Mouse (Mus musculus): ENCODE results near the gene Camk2d.

DNA sequence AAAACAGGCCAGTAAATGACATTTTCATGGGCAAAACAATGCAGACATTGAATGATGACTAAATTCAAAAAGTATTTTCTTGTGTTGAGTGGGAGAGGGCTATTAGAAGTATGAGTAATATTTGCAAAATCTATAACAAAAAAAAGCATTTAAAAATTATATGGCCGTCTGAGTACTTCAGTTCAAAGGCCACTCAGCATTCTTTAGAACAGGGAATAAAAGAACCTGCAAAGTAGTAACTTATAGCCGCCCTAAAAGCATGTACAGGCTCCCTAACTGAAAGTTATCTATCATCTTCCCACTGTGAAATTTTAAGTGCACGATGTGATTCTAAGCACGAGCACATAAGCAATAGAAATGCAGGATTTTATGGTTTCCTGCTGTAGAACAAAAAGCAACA lies 646 bp upstream of the Camk2d start:
- TF ChIP-seq EP300 (IDR thresholded peaks at IDR 0.05) (no peak), CTCF (IDR thresholded peaks at IDR 0.05) (no peak)
